Mouse (Mus musculus) stomach, embryonic 14.5 days (tissue): ENCODE results near the gene Hhat. TPM values are rescaled to one million over a fixed set of nuclear protein-coding genes. Genes with fewer than 3 reads are reported as not detected.

ENCODE experiments used
- ATAC-seq: fragments of 200-750 bp; cut with Nextera tagmentation; 2 replicates; pipeline ENCODE4 v1.8.0; 2017; ENCODE audit warnings: low read depth, moderate TSS enrichment; ENCODE audit not compliant: insufficient number of reproducible peaks, insufficient read depth, low FRiP score
- H3K27ac ChIP-seq: fragments of 300-500 bp; sonication (generic); 2 replicates; pipeline ENCODE4 v1.5.1; 2014; ENCODE audit warnings: mild to moderate bottlenecking, low read length, moderate library complexity, mixed read lengths
- H3K27me3 ChIP-seq: fragments of 300-500 bp; sonication (generic); 2 replicates; pipeline ENCODE4 v1.6.1; 2014; ENCODE audit warnings: low read length, control low read depth, mixed read lengths; ENCODE audit not compliant: control insufficient read depth, insufficient read depth
- H3K36me3 ChIP-seq: fragments of 300-500 bp; sonication (generic); 2 replicates; pipeline ENCODE4 v1.6.1; 2014; ENCODE audit warnings: mild to moderate bottlenecking, control low read depth, low read length, moderate library complexity, mixed read lengths; ENCODE audit not compliant: control insufficient read depth, insufficient read depth
- H3K4me1 ChIP-seq: fragments of 300-500 bp; sonication (generic); 2 replicates; pipeline ENCODE4 v1.6.1; 2014; ENCODE audit warnings: low read length, control low read depth, mixed read lengths; ENCODE audit not compliant: control insufficient read depth, insufficient read depth
- H3K4me2 ChIP-seq: fragments of 300-500 bp; sonication (generic); replicated peaks from 2 replicates; pipeline ENCODE4 v1.6.1; 2014; ENCODE audit warnings: low read depth, low read length, control low read depth
- H3K4me3 ChIP-seq: fragments of 300-500 bp; sonication (generic); 2 replicates; pipeline ENCODE4 v1.5.1; 2014; ENCODE audit warnings: low read depth, low read length, control low read depth
- H3K9ac ChIP-seq: fragments of 300-500 bp; sonication (generic); replicated peaks from 2 replicates; pipeline ENCODE4 v1.6.1; 2014; ENCODE audit warnings: low read depth, mild to moderate bottlenecking, control low read depth, low read length, moderate library complexity, mixed read lengths
- H3K9me3 ChIP-seq: fragments of 300-500 bp; sonication (generic); 2 replicates; pipeline ENCODE4 v1.6.1; 2016; ENCODE audit warnings: low read depth, low read length, control low read depth; ENCODE audit not compliant: control insufficient read depth
- WGBS: fragments of 180-500 bp; shearing (Covaris S2); extraction: QIAGEN DNeasy Blood & Tissue Kit; methylation state at CpG from one replicate; pipeline ENCODE4 v1.1.7; 2014; 5-methylcytosine and 5-hydroxymethylcytosine counted together
- polyA plus RNA-seq: library from polyadenylated mRNA; unstranded; fragments of >200 nt; fragmentation: Nextera tagmentation; extraction: Ambion mirVana; gene quantifications from 2 replicates; pipeline ENCODE4 v1.2.1, GENCODE M21; 2014

The Hhat gene
- polyA plus RNA-seq, 1 experiment from 2014 or later: 14.2 TPM

DNA sequence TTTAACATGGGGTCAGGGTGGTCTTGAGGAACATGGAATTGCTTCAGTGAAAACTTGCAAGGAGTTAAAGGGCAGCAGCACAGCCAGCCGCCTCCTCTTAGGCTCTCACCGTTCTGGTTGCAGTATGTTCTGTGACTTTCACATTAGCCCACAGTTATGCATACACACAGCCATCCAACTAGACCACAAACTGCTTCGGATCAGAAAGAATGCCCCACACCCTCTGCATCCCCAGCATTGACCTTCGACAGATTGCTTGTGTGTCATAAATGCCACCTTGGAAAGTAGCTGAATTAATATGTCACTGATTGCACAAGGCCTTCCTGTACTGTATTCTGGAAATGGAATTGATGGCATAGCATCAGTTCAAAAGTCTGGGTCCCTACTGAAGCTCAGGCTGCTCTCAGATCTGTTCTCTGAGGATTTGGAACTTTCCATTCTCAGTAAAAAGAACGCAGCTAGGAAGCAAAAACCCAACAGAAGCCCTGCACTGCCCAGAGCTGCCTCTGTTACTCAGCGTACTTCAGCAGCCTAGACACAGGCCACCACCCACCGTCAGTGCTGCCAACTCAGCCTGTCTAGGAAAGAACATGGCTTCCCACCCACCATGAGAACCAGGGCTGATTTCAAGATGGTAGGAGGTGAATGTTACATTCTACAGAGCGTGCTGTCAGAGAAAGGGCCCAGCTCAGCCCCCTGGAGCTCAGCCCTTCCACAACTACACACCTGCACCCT is 70.5 kb downstream of the Hhat start:
- Histone ChIP-seq H3K9me3 (no peaks in the 10 kb centered on the region), H3K36me3 (no peaks in the 10 kb centered on the region), H3K27me3 (no peaks in the 10 kb centered on the region), H3K27ac (no peak overlapping the region), H3K4me1 (0 out of 2 replicates have a peak, but pooled peaks cover 3% of the 10 kb centered on the region), H3K9ac (no peak overlapping the region), H3K4me2 (no peak overlapping the region), H3K4me3 (no peak overlapping the region)
- WGBS: 82% methylated on average over 8 of the region's 8 CpGs
- no peak for ATAC-seq

DNA sequence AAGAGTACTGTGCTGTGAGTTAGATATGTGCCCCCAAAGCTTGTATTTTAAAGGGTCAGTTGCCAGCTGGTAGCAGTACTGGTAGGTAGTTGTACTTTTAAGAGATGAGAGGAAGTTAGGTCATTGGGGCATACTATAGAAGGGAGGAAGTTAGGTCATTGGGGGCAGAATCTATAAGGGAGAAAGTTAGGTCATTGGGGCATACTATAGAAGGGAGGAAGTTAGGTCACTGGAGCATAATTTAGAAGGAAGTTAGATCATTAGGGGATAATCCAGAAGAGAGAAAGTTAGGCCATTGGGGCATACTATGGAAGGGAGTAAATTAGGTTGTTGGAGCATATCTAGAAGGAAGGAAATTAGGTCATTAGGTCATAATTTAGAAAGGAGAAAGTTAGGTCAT is 71.9 kb downstream of the Hhat start:
- Histone ChIP-seq H3K27me3 (no peaks in the 10 kb centered on the region), H3K27ac (no peak overlapping the region), H3K9me3 (no peaks in the 10 kb centered on the region), H3K4me3 (no peak overlapping the region), H3K36me3 (no peaks in the 10 kb centered on the region), H3K9ac (no peak overlapping the region), H3K4me2 (no peak overlapping the region), H3K4me1 (0 out of 2 replicates have a peak, but pooled peaks cover 3% of the 10 kb centered on the region)
- ATAC-seq: no peak

DNA sequence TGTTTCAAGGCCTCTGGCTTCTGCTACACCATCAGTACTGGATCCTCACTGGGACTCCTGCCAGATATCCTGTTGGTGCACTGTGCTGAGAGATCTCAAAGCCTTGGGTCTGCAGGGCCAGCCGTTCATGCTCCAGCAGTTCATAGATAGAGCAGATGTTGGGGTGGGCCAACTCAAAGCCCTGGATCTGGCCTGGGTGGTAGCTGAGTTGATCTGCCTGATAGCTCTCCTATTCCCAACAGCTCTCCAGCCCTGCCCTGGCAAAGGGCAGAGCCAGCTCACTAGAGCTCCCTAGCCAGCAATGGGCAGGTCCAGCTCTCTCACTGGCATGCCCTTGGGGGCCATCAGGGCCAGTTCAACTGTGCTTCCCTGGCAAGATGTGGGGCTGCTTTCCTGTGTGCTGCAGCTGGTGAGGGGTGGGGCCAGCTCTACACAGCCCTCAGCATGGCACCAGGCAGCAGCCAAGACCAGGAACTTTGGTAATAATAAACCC is 74.6 kb downstream of the Hhat start:
- Histone ChIP-seq H3K27me3 (no peaks in the 10 kb centered on the region), H3K4me3 (no peak overlapping the region), H3K9ac (no peak overlapping the region), H3K9me3 (no peaks in the 10 kb centered on the region), H3K36me3 (no peaks in the 10 kb centered on the region), H3K4me2 (no peak overlapping the region), H3K27ac (no peak overlapping the region), H3K4me1 (0 out of 2 replicates have a peak, but pooled peaks cover 3% of the 10 kb centered on the region)
- no peak for ATAC-seq
- 70% methylated on average over 1 of the region's 1 CpGs for WGBS

DNA sequence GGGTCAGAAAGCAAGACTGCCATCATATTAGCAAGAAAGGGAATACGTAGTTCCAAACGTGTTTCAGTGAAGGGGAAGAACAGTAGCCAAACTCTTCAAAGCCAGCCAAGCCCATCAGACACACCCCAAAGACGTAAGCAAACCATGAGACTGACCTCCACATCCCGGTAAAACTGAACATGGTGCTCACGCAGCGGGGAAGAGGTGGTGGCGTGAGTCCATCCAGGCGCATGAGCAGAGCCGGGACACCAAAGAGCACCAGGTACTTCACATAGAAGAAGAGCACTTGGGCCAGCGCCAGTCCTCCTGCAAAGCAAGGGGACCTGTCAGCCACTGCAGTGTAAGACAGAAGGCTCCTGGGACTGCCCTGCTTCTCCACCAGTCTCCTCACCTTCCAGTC is 77.4 kb downstream of the Hhat start:
- 0 out of 2 replicates have a peak, but pooled peaks cover 3% of the 10 kb centered on the region for H3K4me1 ChIP-seq
- no peak overlapping the region for H3K9ac ChIP-seq
- no peak overlapping the region for H3K4me2 ChIP-seq
- H3K36me3 ChIP-seq: no peaks in the 10 kb centered on the region
- 94% methylated on average over 10 of the region's 10 CpGs for WGBS
- no peak overlapping the region for H3K4me3 ChIP-seq
- H3K27me3 ChIP-seq: no peaks in the 10 kb centered on the region
- H3K27ac ChIP-seq: no peak overlapping the region
- H3K9me3 ChIP-seq: no peaks in the 10 kb centered on the region
- ATAC-seq: no peak

DNA sequence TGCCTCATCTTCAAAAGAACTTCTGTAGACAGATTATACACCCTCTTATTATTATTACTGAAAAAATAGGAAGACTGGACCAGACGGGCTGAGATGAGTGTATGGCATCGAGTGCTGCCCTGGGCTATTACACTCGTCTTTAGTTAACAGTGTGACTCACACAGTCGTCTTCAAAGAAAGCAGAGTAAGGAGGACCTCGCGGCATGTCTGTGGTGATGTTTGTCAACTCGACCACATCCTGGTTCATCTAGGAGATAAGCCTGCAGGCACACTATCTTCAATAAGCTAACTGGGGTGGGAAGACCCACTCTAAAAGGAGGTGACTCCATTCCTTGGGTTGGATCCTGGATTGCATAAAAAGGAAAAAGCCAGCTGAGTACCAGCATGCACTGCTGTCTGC is 78.0 kb downstream of the Hhat start:
- no peak overlapping the region for H3K4me3 ChIP-seq
- no peak overlapping the region for H3K27ac ChIP-seq
- ATAC-seq: no peak
- H3K9me3 ChIP-seq: no peaks in the 10 kb centered on the region
- no peaks in the 10 kb centered on the region for H3K36me3 ChIP-seq
- WGBS: 74% methylated on average over 7 of the region's 7 CpGs
- 0 out of 2 replicates have a peak, but pooled peaks cover 3% of the 10 kb centered on the region for H3K4me1 ChIP-seq
- no peak overlapping the region for H3K9ac ChIP-seq
- no peaks in the 10 kb centered on the region for H3K27me3 ChIP-seq
- H3K4me2 ChIP-seq: no peak overlapping the region

DNA sequence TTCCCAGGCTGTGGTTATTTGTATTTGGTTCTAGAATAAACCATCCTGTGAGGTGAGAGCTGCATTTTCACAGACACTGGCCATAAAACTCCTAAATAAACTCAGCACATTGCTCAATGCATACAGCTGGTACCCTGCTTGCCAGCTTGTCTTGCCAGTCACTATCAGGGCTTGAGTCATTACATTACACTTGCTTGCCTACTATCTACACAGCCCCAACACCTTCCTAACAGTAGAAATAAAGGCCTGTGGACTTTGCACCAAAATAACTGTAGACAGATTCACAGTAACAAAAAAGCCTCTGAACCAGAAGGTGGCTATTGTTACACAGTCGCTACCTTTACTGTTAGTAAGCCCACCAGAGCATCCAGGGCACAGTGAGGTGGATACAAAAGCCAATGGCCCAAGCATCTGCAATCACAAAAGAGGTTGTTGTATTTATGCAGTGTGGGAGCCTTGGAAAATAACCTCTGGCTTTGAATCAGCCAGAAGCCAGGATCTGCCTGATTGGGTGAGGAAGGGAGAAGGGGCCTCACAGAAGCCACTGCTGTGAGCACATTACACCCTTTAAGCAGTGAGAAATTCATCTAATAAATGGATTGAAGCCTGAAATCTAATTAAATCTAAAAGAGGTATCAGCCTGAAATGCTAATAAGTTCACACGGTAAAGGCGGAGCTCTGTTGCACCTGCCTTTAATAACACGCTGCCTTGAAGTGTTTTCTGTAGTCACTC is 88.6 kb downstream of the Hhat start:
- Histone ChIP-seq H3K4me1 (no peaks in the 10 kb centered on the region), H3K9ac (no peak overlapping the region), H3K27ac (no peak overlapping the region), H3K4me2 (no peak overlapping the region), H3K9me3 (no peaks in the 10 kb centered on the region), H3K27me3 (no peaks in the 10 kb centered on the region), H3K4me3 (no peak overlapping the region), H3K36me3 (no peaks in the 10 kb centered on the region)
- no peak for ATAC-seq
- WGBS: 87% methylated on average over 4 of the region's 4 CpGs

DNA sequence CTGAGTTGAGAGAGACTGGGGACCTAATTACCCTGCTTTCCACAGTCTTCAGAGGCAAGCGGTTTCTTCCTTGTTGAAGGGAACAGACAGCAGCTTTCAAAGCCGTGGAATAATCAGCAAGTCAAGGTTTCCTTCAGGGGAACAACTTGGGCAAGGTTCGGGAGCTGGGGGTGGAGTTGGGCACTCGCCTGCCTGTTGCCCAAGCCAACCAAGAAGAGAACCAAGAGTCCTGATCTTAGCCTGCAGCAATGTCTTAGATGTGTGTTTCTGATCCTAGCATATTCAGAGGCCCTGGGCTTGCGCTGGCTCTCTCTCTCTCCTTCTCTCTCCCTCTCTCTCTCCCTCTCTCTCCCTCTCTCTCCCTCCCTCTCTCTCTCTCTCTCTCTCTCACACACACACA is 93.8 kb downstream of the Hhat start:
- ATAC-seq: no peak
- Histone ChIP-seq H3K27ac (no peak overlapping the region), H3K9ac (no peak overlapping the region), H3K9me3 (no peaks in the 10 kb centered on the region), H3K4me2 (no peak overlapping the region), H3K4me1 (no peaks in the 10 kb centered on the region), H3K27me3 (no peaks in the 10 kb centered on the region), H3K4me3 (no peak overlapping the region), H3K36me3 (no peaks in the 10 kb centered on the region)
- WGBS: 85% methylated on average over 5 of the region's 5 CpGs

DNA sequence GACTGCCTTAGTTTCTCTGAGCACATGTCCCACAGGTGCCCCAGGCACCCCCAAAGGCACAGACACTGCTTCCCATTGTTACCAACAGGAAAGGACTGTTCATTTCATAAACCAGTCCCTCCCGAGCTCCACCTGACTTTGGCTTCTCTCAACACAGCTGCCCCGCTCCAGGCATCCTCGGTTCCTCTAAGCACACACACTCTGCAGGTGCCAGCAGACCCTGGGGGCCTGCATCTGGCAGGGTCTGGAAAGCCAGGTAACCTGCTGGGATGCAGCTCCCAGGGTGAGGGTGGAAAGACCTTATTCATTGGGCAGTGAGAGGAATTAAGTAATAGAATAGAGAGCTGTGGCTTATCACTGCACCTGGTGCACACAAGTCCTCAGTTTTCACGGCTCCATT is 107.4 kb downstream of the Hhat start:
- Histone ChIP-seq H3K9ac (no peak overlapping the region), H3K9me3 (no peaks in the 10 kb centered on the region; the same call in 1 of the 2 replicates), H3K36me3 (no peaks in the 10 kb centered on the region), H3K4me2 (no peak overlapping the region), H3K27me3 (no peaks in the 10 kb centered on the region), H3K4me3 (no peak overlapping the region), H3K27ac (no peak overlapping the region), H3K4me1 (no peaks in the 10 kb centered on the region)
- WGBS: 41% methylated on average over 4 of the region's 4 CpGs
- ATAC-seq: no peak
